Mouse (Mus musculus): Measurements from ENCODE around the gene Cmtr1.
"Not testable (repeated sequence)": the region's sequence is repeated elsewhere in the genome, so short reads cannot be mapped to it uniquely, and the experiment has no call there.

GRCm38 (mm10) chr17:29613453-29613852 is 46.9 kb upstream of the Cmtr1 start:
- not testable (repeated sequence) for TF ChIP-seq POLR2A (IDR thresholded peaks at IDR 0.05; ENCODE audit: borderline replicate concordance, control insufficient read depth, low read depth, low read length); CTCF (IDR thresholded peaks at IDR 0.05; ENCODE audit: control insufficient read depth, insufficient read depth, low read length)
